In genomic region chr12:87380586-87381379, GRCm38 (mm10) we compare ENCODE assay signal across 14 mouse cellular contexts. TPM values are rescaled to one million over a fixed set of nuclear protein-coding genes. Genes with fewer than 3 reads are reported as not detected.
DNase-seq lines count a peak whose midpoint lies in the region; ATAC-seq and TF ChIP-seq lines count a peak whose summit lies in the region.
"Had no signal": no experiment of that assay in that cellular context is flagged by ENCODE, and none has a peak within 500 bp of the region (broad histone marks: within the 10 kb centered on the region; RNA-seq: fewer than 3 reads in every experiment).

No protein-coding gene starts in this region.

- peaks cover 8 to 18% of the 10 kb centered on the region in 2 experiments; a peak in 3 of 4 replicates for H3K4me1 ChIP-seq in liver, embryonic 14.5 days (replicated peaks; ENCODE audit: control insufficient read depth in 2 of 2, insufficient read depth in 2 of 2, low read length in 1 of 2)
- H3K4me1 ChIP-seq: stomach, embryonic 15.5 days had no signal

- H3K9me3 ChIP-seq in liver, embryonic 14.5 days (ENCODE audit: control insufficient read depth, low read length): no peaks in the 10 kb centered on the region
- H3K9me3 ChIP-seq: forebrain, embryonic 13.5 days; stomach, embryonic 15.5 days had no signal

- 33% methylated on average over 10 of the region's 10 CpGs for WGBS in liver, embryonic 14.5 days (ENCODE audit: insufficient replicate concordance)

- no peaks in the 10 kb centered on the region for H3K27me3 ChIP-seq in liver, embryonic 14.5 days (ENCODE audit: control insufficient read depth, insufficient read depth, low read length)
- H3K27me3 ChIP-seq: forebrain, embryonic 13.5 days; stomach, embryonic 15.5 days had no signal

- TF ChIP-seq CTCF in liver, embryonic 14.5 days (IDR thresholded peaks at IDR 0.05; ENCODE audit: low read depth): no peak

- intact Hi-C loops in left cerebral cortex, postnatal 36 days (cut with DNase I): no loop called here

- no peak overlapping the region; the same call in 1 of the 2 replicates for H3K4me2 ChIP-seq in liver, embryonic 14.5 days (ENCODE audit: low read depth)
- H3K4me2 ChIP-seq: forebrain, embryonic 13.5 days; stomach, embryonic 15.5 days had no signal

- no peak overlapping the region for H3K4me3 ChIP-seq in liver, embryonic 14.5 days (ENCODE audit: insufficient read depth in 1 of 2, low read depth in 2 of 2, low read length in 2 of 2)
- H3K4me3 ChIP-seq: forebrain, embryonic 13.5 days; left cerebral cortex, adult 2 months; stomach, embryonic 15.5 days had no signal

- peak; percentile 54 for ATAC-seq in liver, embryonic 14.5 days (ENCODE audit: insufficient read depth)
- ATAC-seq: forebrain, embryonic 13.5 days had no signal

- TF ChIP-seq EP300 in liver, embryonic 14.5 days (IDR thresholded peaks at IDR 0.05; ENCODE audit: low read depth): no peak

- no peak overlapping the region for H3K9ac ChIP-seq in liver, embryonic 14.5 days (replicated peaks)
- H3K9ac ChIP-seq: forebrain, embryonic 13.5 days; stomach, embryonic 15.5 days had no signal

- peak; percentile 60 to 85 for DNase-seq in adrenal gland, adult (ENCODE audit: inconsistent age in 2 of 2, low spot score in 1 of 2)
- no peak for DNase-seq in adrenal gland, postnatal 25 days
- peak; percentile 33 for DNase-seq in kidney, adult 11 months
- no peak for DNase-seq in kidney, postnatal 36 days
- peak; percentile 54 for DNase-seq in adrenal gland, postnatal 14 days
- DNase-seq in liver, embryonic 14.5 days (ENCODE audit: low read depth in 3 of 3, low spot score in 3 of 3): no peak
- DNase-seq in left cerebral cortex, postnatal 36 days (ENCODE audit: low spot score in 2 of 2): no peak
- no peak for DNase-seq in urinary bladder, postnatal 36 days (ENCODE audit: low spot score in 2 of 2)
- DNase-seq: gastrocnemius, postnatal 25 days; right cerebral cortex, postnatal 4 days; thymus, postnatal 4 days had no signal

- no peak overlapping the region for H3K27ac ChIP-seq in liver, embryonic 14.5 days
- H3K27ac ChIP-seq: forebrain, embryonic 13.5 days; left cerebral cortex, adult 2 months; stomach, embryonic 15.5 days had no signal

- no peaks in the 10 kb centered on the region for H3K36me3 ChIP-seq in liver, embryonic 14.5 days (replicated peaks; ENCODE audit: control insufficient read depth, insufficient read depth, low read depth)
- H3K36me3 ChIP-seq: stomach, embryonic 15.5 days had no signal

RNA-seq across cellular contexts. Expression of gene Sptlc2, which starts 7.4 kb away (rescaled TPM):
- 214 and 293 TPM in 2 replicates for total RNA-seq in adrenal gland, postnatal 25 days (2021)
- total RNA-seq in adrenal gland, postnatal 14 days (2021): 174 and 200 TPM in 2 replicates
- 4.6 and 8.0 TPM in 2 replicates for polyA plus RNA-seq in liver, embryonic 14.5 days (2012; rRNA removed)
- 28.2 TPM in 2 replicates for polyA plus RNA-seq in liver, embryonic 14.5 days (2014; fragmentation: Nextera tagmentation; extraction: Ambion mirVana)
- 10 to 100 TPM; 33.7 to 34.1 TPM for total RNA-seq in left cerebral cortex, postnatal 36 days (2021)

Comparison
In these comparisons a context has a peak if more than half of its experiments do, and no peak if none do; other contexts are left out.
1. DNase-seq: peak in adrenal gland, adult (2 of 2), kidney, adult 11 months (single experiment) and adrenal gland, postnatal 14 days (single experiment); none in adrenal gland, postnatal 25 days (single experiment), kidney, postnatal 36 days (0 of 2), liver, embryonic 14.5 days (0 of 3), left cerebral cortex, postnatal 36 days (0 of 2) and urinary bladder, postnatal 36 days (0 of 2).